Mouse (Mus musculus) CH12.LX (cell line): ENCODE results near the gene Necap2. TPM values are rescaled to one million over a fixed set of nuclear protein-coding genes. Genes with fewer than 3 reads are reported as not detected.

Source experiments
- DNase-seq: peaks from one replicate; pipeline ENCODE4 v3.0.0-alpha.2; 2013; ENCODE audit errors: extremely low read depth
- H3K27ac ChIP-seq: 2 replicates; pipeline ENCODE4 v1.5.1; 2012; ENCODE audit warnings: low read depth, mild to moderate bottlenecking, control low read depth, moderate library complexity; ENCODE audit not compliant: insufficient read depth
- H3K27me3 ChIP-seq: replicated peaks from 2 replicates; pipeline ENCODE3; 2012; ENCODE audit warnings: inconsistent platforms
- H3K36me3 ChIP-seq, 2 experiments: replicated peaks in 1 of 2; 2 replicates each; pipeline versions ENCODE3 to v1.6.1; 2012; ENCODE audit warnings: inconsistent platforms in 1 of 2, low read length in 1 of 2, mild to moderate bottlenecking in 1 of 2, mixed read lengths in 1 of 2, moderate library complexity in 1 of 2; ENCODE audit not compliant: control insufficient read depth in 1 of 2, insufficient read depth in 1 of 2
- H3K4me1 ChIP-seq, 2 experiments: 2 replicates each; pipeline ENCODE4 v1.6.1; 2012; ENCODE audit warnings: inconsistent platforms in 1 of 2, moderate library complexity in 1 of 2; ENCODE audit not compliant: insufficient read depth in 2 of 2, control insufficient read depth in 1 of 2
- H3K4me2 ChIP-seq: 2 replicates; pipeline ENCODE4 v1.6.1; 2012; ENCODE audit warnings: low read depth, mild to moderate bottlenecking, control low read depth; ENCODE audit not compliant: poor library complexity, insufficient read depth, severe bottlenecking
- H3K4me3 ChIP-seq, 3 experiments: fragments of 150-350 bp in 1 of 3; sonication (generic) in 1 of 3; replicated peaks in 1 of 3; 2 replicates each; pipeline versions ENCODE3 to v1.5.1; 2011 to 2012; ENCODE audit warnings: low read depth in 2 of 3, low read length in 2 of 3, mild to moderate bottlenecking in 2 of 3, moderate library complexity in 2 of 3, control low read depth in 1 of 3, improper control_type of control experiment in 1 of 3, inconsistent platforms in 1 of 3, mixed read lengths in 1 of 3; ENCODE audit not compliant: poor library complexity in 1 of 3
- H3K79me2 ChIP-seq: replicated peaks from 2 replicates; pipeline ENCODE4 v1.6.1; 2012; ENCODE audit warnings: mild to moderate bottlenecking, moderate library complexity; ENCODE audit not compliant: control insufficient read depth, poor library complexity, insufficient read depth, severe bottlenecking; ENCODE audit errors: extremely low read depth
- H3K9ac ChIP-seq: 2 replicates; pipeline ENCODE4 v1.6.1; 2012; ENCODE audit warnings: low read depth, mild to moderate bottlenecking, control low read depth, moderate library complexity; ENCODE audit not compliant: insufficient read depth
- H3K9me3 ChIP-seq: replicated peaks from 2 replicates; pipeline ENCODE3; 2012; ENCODE audit warnings: low read length, inconsistent platforms, mixed read lengths
- BHLHE40 ChIP-seq: IDR thresholded peaks from 2 replicates; pipeline ENCODE4 v1.6.1; 2011; ENCODE audit warnings: mild to moderate bottlenecking, low read depth, low read length, improper control_type of control experiment
- CHD1 ChIP-seq: IDR thresholded peaks from 2 replicates; pipeline ENCODE4 v1.6.1; 2012; ENCODE audit warnings: low read depth, low read length, improper control_type of control experiment, inconsistent platforms
- CHD2 ChIP-seq: IDR thresholded peaks from 2 replicates; pipeline ENCODE4 v1.6.1; 2011; ENCODE audit warnings: low read length, improper control_type of control experiment
- EP300 ChIP-seq: IDR thresholded peaks from 2 replicates; pipeline ENCODE4 v1.6.1; 2011; ENCODE audit warnings: low read length, improper control_type of control experiment
- ETS1 ChIP-seq: conservative IDR thresholded peaks from 2 replicates; pipeline ENCODE4 v1.6.1; 2012; ENCODE audit warnings: low read depth, mild to moderate bottlenecking, inconsistent platforms, low read length, improper control_type of control experiment, moderate library complexity
- IRF4 ChIP-seq: IDR thresholded peaks from 2 replicates; pipeline ENCODE4 v1.6.1; 2014; ENCODE audit warnings: low read depth, mild to moderate bottlenecking, inconsistent platforms, low read length, improper control_type of control experiment
- MAFK ChIP-seq: IDR thresholded peaks from 2 replicates; pipeline ENCODE4 v1.6.1; 2011; ENCODE audit warnings: low read length, improper control_type of control experiment; ENCODE audit not compliant: insufficient replicate concordance
- MAX ChIP-seq: IDR thresholded peaks from 2 replicates; pipeline ENCODE4 v1.6.1; 2011; ENCODE audit warnings: low read length, improper control_type of control experiment
- MAZ ChIP-seq: IDR thresholded peaks from 2 replicates; pipeline ENCODE4 v1.6.1; 2012; ENCODE audit warnings: low read depth, mild to moderate bottlenecking, inconsistent platforms, low read length, improper control_type of control experiment, moderate library complexity
- MXI1 ChIP-seq: IDR thresholded peaks from 2 replicates; pipeline ENCODE4 v1.6.1; 2011; ENCODE audit warnings: mild to moderate bottlenecking, low read depth, low read length, improper control_type of control experiment
- MYC ChIP-seq: IDR thresholded peaks from 2 replicates; pipeline ENCODE4 v1.6.1; 2011; ENCODE audit warnings: low read depth, mild to moderate bottlenecking, improper control_type of control experiment, low read length
- NELFE ChIP-seq: IDR thresholded peaks from 2 replicates; pipeline ENCODE4 v1.6.1; 2011; ENCODE audit warnings: low read depth, low read length, improper control_type of control experiment
- PAX5 ChIP-seq: IDR thresholded peaks from 2 replicates; pipeline ENCODE4 v1.6.1; 2012; ENCODE audit warnings: low read length, inconsistent platforms, mixed read lengths
- POLR2A ChIP-seq: IDR thresholded peaks from 2 replicates; pipeline ENCODE4 v1.6.1; 2011; ENCODE audit warnings: low read depth, mild to moderate bottlenecking, improper control_type of control experiment, low read length
- RAD21 ChIP-seq: IDR thresholded peaks from 2 replicates; pipeline ENCODE4 v1.6.1; 2011; ENCODE audit warnings: low read depth, mild to moderate bottlenecking, low read length, improper control_type of control experiment, moderate library complexity
- SIN3A ChIP-seq: IDR thresholded peaks from 2 replicates; pipeline ENCODE4 v1.6.1; 2012; ENCODE audit warnings: low read length, improper control_type of control experiment, inconsistent platforms
- UBTF ChIP-seq: IDR thresholded peaks from 2 replicates; pipeline ENCODE4 v1.6.1; 2012; ENCODE audit warnings: low read depth, mild to moderate bottlenecking, inconsistent platforms, low read length, improper control_type of control experiment, moderate library complexity
- USF1 ChIP-seq: IDR thresholded peaks from 2 replicates; pipeline ENCODE4 v1.6.1; 2014; ENCODE audit warnings: low read depth, mild to moderate bottlenecking, inconsistent platforms, low read length, improper control_type of control experiment
- ZC3H11A ChIP-seq: IDR thresholded peaks from 2 replicates; pipeline ENCODE4 v1.6.1; 2012; ENCODE audit warnings: low read depth, mild to moderate bottlenecking, inconsistent platforms, low read length, improper control_type of control experiment
- ZMIZ1 ChIP-seq: IDR thresholded peaks from 2 replicates; pipeline ENCODE4 v1.6.1; 2012; ENCODE audit warnings: low read depth, mild to moderate bottlenecking, inconsistent platforms, low read length, improper control_type of control experiment
- dilution Hi-C: fragments of 300-500 bp; cut with MboI; formaldehyde crosslinking; loops from 2 replicates; pipeline ENCODE4 v1.14.3; 2020; ENCODE audit warnings: low sequenced_read_pairs; ENCODE audit not compliant: extremely low pct_unique_long_range_greater_than_20kb, extremely low pct_ligation_motif_present
- in situ Hi-C: fragments of 300-500 bp; cut with MboI; formaldehyde crosslinking; loops from 3 replicates; pipeline ENCODE4 v1.14.3; 2019; ENCODE audit warnings: low sequenced_read_pairs, low pct_ligation_motif_present, low pct_unique_long_range_greater_than_20kb, mixed read lengths
- polyA plus RNA-seq: library from polyadenylated mRNA; unstranded; fragments of >175 nt; gene quantifications from 2 replicates; pipeline ENCODE4 v1.2.1, GENCODE M21; 2012; ENCODE audit warnings: low read depth; ENCODE audit not compliant: insufficient read length
- total RNA-seq, 2 experiments: library from RNA; depleted of rRNA; stranded (reverse); fragments of 300-350 nt in 1 of 2; fragments of >200 nt in 1 of 2; gene quantifications; 2 replicates each; pipeline ENCODE4 v1.2.3; 2012 to 2014

Necap2 gene
- total and polyA plus RNA-seq, 3 experiments, result 32.6 to 41.7 (median 34.8) TPM

- TF ChIP-seq RAD21, result peak; percentile 86
- TF ChIP-seq UBTF, result no peak
- TF ChIP-seq MXI1, result peak; percentile 77
- no peak for TF ChIP-seq MAFK
- peak; percentile 97 for TF ChIP-seq MYC
- peak; percentile 74; the same call in 1 of the 2 replicates for TF ChIP-seq NELFE
- TF ChIP-seq CHD1, result no peak
- TF ChIP-seq SIN3A, result no peak
- no peak for TF ChIP-seq MAZ
- no peak for TF ChIP-seq PAX5
- TF ChIP-seq ZMIZ1, result no peak
- TF ChIP-seq EP300, result no peak
Observed at GRCm38 (mm10) chr4:141065123-141065522, 13.0 kb downstream of the Necap2 start (continued).

GRCm38 (mm10) chr4:141064104-141064659 is 14.0 kb downstream of the Necap2 start:
- no peaks in the 10 kb centered on the region for H3K79me2 ChIP-seq
- no peak for DNase-seq
- TF ChIP-seq ZC3H11A (no peak), ZMIZ1 (no peak), USF1 (no peak), MAX (no peak), CHD2 (no peak), BHLHE40 (no peak), POLR2A (no peak), IRF4 (no peak), RAD21 (no peak), ETS1 (no peak)
- no peak overlapping the region for H3K27ac ChIP-seq
- in situ Hi-C loops, result no loop called here
- H3K36me3 ChIP-seq, result peaks cover 37 to 46% of the 10 kb centered on the region in 2 experiments
- H3K27me3 ChIP-seq, result no peaks in the 10 kb centered on the region
- dilution Hi-C loops, result no loop called here
- no peaks in the 10 kb centered on the region for H3K9me3 ChIP-seq
- no peak overlapping the region for H3K9ac ChIP-seq
- no peak overlapping the region for H3K4me3 ChIP-seq
- H3K4me2 ChIP-seq, result no peak overlapping the region
- H3K4me1 ChIP-seq, result peaks cover 0 to 14% of the 10 kb centered on the region in 2 experiments; a peak in 2 of 4 replicates
